Mouse (Mus musculus): Measurements from ENCODE around the gene Gm5767. TPM values are rescaled to one million over a fixed set of nuclear protein-coding genes. Genes with fewer than 3 reads are reported as not detected.
A peak's percentile ranks its signal among the peaks of the same experiment; 100 is the strongest.

Gene Gm5767
- not detected in 2 replicates for total RNA-seq (2015; ENCODE audit: low replicate concordance)
- total RNA-seq (2017; ENCODE audit: low replicate concordance): not detected in 2 replicates

- no peak for ATAC-seq (replicated peaks; ENCODE audit: low FRiP score, poor library complexity, severe bottlenecking)
These were observed at the start of gene Gm5767 for GRCm38 (mm10) chr16:8680470-8680869. Gene Gm5767, plus strand, starts transcription at chr16:8680770.

GRCm38 (mm10) chr16:8631428-8631827, 49.1 kb upstream of the Gm5767 start:
- ATAC-seq (replicated peaks; ENCODE audit: low FRiP score, poor library complexity, severe bottlenecking): no peak

- ATAC-seq (replicated peaks; ENCODE audit: low FRiP score, poor library complexity, severe bottlenecking): peak; percentile 44
These were observed 43.7 kb upstream of the Gm5767 start for GRCm38 (mm10) chr16:8636867-8637216.

- ATAC-seq (replicated peaks; ENCODE audit: low FRiP score, poor library complexity, severe bottlenecking): peak; percentile 82
These were observed 43.1 kb upstream of the Gm5767 start, which contains the start of the genes Pmm2 and Tmem186 for GRCm38 (mm10) chr16:8637217-8638051. Gene Pmm2, plus strand, starts transcription at chr16:8637674. Gene Tmem186, minus strand, starts transcription at chr16:8637712.

GRCm38 (mm10) chr16:8638131-8638530, 42.4 kb upstream of the Gm5767 start:
- ATAC-seq (replicated peaks; ENCODE audit: low FRiP score, poor library complexity, severe bottlenecking): peak; percentile 2; the same call in 1 of the 2 replicates

- ATAC-seq (replicated peaks; ENCODE audit: low FRiP score, poor library complexity, severe bottlenecking): no peak
These were observed 40.9 kb upstream of the Gm5767 start for GRCm38 (mm10) chr16:8639466-8640191.

- peak; percentile 97 for ATAC-seq (replicated peaks; ENCODE audit: low FRiP score, poor library complexity, severe bottlenecking)
These were observed 36.7 kb upstream of the Gm5767 start for GRCm38 (mm10) chr16:8643855-8644254.

DNA sequence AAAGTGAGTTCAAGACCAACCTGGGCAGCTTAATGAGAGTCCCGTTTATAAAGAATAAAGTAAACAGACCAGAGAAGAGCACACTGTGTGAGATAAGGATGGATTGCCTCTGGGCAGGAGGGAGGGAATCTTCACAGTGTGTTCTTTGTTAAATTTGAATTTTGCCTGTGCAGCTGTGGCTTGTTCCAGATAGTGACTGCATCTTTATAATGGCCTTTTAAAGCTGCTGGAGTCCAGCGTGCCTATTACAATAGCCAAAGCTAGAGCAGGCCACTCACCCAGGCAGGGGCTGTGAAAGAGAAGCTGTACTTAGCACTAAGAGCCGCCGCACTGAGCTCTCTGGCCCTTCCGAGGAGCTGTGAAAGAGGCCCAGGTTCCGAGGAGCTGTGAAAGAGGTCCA, 35.0 kb upstream of the Gm5767 start:
- no peak for ATAC-seq (replicated peaks; ENCODE audit: low FRiP score, poor library complexity, severe bottlenecking)

DNA sequence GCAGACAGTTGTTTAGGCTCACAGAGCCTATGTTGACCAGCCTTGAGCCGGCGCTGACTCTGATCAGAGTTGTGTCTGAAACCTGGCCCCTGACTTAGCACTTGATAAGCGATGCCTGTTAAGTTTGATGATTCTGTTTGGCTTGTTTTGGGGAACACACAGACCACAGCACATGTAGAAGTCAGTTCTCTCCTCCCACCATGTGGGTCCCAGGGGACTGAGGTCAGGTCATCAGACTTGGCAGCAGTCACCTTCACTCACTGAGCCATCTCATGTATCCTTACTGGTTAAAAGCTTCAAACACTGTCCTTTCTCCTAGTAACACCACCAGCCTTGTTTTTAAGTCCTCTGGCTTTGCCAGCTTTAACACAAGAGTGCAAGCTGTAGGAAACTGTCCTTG, 30.6 kb upstream of the Gm5767 start:
- ATAC-seq (replicated peaks; ENCODE audit: low FRiP score, poor library complexity, severe bottlenecking): no peak

- ATAC-seq (replicated peaks; ENCODE audit: low FRiP score, poor library complexity, severe bottlenecking): no peak
These were observed 25.5 kb upstream of the Gm5767 start for GRCm38 (mm10) chr16:8655108-8655507.

DNA sequence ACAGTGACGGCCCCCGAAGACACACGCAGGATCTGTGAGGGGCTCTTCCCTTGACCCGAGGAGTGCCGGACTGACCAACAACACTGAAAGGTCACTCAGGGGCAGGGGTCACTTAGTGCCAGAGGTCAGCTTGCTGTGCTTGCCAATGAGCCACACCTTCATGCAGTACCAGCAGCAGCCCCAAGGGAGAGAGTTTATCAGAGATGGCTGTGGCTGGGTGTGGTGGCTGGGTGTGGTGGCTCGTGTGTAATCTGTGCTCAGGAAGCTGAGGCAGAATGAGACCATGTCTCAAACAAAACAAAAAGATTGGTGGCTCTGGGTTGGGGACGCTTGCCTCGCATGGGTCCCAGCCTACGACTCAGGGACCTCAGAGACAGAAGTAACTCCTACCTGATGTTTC, 25.0 kb upstream of the Gm5767 start:
- ATAC-seq (replicated peaks; ENCODE audit: low FRiP score, poor library complexity, severe bottlenecking): peak; percentile 83

- ATAC-seq (replicated peaks; ENCODE audit: low FRiP score, poor library complexity, severe bottlenecking): no peak
These were observed 24.3 kb upstream of the Gm5767 start for GRCm38 (mm10) chr16:8656256-8656655.

DNA sequence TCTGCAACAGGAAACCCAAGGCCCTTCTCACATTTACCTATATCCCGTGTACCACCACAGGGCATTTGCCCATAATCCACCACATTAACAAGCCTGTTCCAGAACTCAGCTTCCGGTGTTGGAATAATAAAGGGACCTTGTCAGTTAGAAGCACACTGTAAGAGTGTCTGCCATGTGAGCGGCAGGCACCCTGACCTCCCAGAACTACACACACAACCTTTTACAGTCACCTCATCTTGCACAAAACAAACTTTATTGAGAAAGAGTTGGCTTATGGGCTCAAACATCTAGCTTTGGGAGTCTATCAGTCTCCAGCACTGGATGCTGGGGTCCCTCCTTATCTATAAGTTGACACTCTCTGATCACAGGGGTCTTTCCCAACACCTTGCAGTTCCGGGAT, 22.2 kb upstream of the Gm5767 start:
- ATAC-seq (replicated peaks; ENCODE audit: low FRiP score, poor library complexity, severe bottlenecking): no peak

DNA sequence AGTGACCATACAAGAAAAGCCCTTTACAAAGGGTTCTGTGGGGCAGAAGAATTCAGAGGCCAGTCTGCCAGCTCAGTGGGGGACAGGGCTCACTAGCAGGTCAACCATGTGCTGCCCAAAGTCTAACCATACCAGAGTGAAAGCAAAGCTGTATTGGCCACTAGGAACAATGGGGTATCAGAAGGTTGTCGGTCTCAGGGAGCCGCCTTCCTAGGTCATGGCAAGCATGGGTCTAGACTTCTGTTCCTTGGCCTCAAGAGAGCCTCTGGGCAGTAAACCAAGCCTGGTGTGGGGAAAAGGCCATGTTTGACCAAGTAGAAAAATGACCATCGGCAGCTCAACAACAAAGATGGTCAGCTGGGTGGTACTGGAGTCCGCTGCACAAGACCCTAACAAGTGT, 21.8 kb upstream of the Gm5767 start:
- no peak for ATAC-seq (replicated peaks; ENCODE audit: low FRiP score, poor library complexity, severe bottlenecking)

DNA sequence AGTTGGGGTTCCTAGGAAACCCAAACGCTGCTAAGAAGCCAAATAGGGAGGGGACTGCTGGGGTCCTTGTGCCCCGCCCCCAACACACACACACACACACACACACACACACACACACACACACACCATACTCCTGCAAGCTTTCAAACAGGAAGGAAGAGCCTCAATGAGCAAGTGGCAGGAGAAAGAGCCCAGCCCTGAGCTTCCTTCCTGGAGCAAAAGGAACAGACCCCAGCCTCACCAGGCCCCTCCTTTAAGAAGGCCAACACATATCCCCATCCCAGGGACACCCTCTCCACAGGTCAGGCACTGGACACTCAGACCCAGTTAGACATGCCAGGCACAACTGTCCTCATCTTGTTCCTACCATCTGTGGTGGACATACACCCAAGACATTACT, 17.5 kb upstream of the Gm5767 start:
- no peak for ATAC-seq (replicated peaks; ENCODE audit: low FRiP score, poor library complexity, severe bottlenecking)

- ATAC-seq (replicated peaks; ENCODE audit: low FRiP score, poor library complexity, severe bottlenecking): no peak
These were observed 16.7 kb upstream of the Gm5767 start for GRCm38 (mm10) chr16:8663606-8664539.

- ATAC-seq (replicated peaks; ENCODE audit: low FRiP score, poor library complexity, severe bottlenecking): no peak
These were observed 15.2 kb upstream of the Gm5767 start for GRCm38 (mm10) chr16:8665367-8665766.

GRCm38 (mm10) chr16:8666452-8666851, 14.1 kb upstream of the Gm5767 start:
- no peak for ATAC-seq (replicated peaks; ENCODE audit: low FRiP score, poor library complexity, severe bottlenecking)

DNA sequence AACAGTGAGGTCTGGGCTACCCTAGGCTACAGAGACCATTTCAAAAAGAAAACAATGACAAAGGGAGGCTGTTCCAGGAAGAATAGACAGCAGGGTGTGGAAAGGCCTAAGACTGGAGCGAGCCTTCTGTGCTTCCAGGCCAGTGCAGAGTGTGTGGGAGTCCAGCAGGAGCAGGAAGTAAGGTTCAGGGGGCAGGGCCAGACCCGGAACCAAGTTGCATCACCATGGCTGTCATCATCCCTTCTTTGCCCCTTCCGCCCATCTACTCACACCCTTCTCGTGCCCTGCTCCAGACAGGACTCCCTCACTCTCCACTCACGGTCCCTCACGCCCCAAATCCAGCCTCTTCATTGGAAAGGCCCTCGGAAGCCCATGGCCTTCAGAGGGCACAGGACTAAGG, 13.3 kb upstream of the Gm5767 start:
- ATAC-seq (replicated peaks; ENCODE audit: low FRiP score, poor library complexity, severe bottlenecking): no peak

GRCm38 (mm10) chr16:8667814-8668213, 12.8 kb upstream of the Gm5767 start:
- ATAC-seq (replicated peaks; ENCODE audit: low FRiP score, poor library complexity, severe bottlenecking): no peak

All from erythroblast, adult 5-6 weeks (primary cell).